ENCODE assay signal across 9 mouse cellular contexts in genomic region chr2:117389925-117390892, GRCm38 (mm10). TPM values are rescaled to one million over a fixed set of nuclear protein-coding genes. Genes with fewer than 3 reads are reported as not detected.
DNase-seq lines count a peak whose midpoint lies in the region; ATAC-seq and TF ChIP-seq lines count a peak whose summit lies in the region.
"Had no signal": no experiment of that assay in that cellular context is flagged by ENCODE, and none has a peak within 500 bp of the region (broad histone marks: within the 10 kb centered on the region; RNA-seq: fewer than 3 reads in every experiment).

No protein-coding gene starts in this region.

- no peak for ATAC-seq in heart, embryonic 11.5 days (replicated peaks; ENCODE audit: insufficient number of reproducible peaks, low FRiP score, low TSS enrichment)
- ATAC-seq in hindbrain, postnatal 0 days: peak; percentile 74; the same call in 1 of the 2 replicates
- no peak for ATAC-seq in megakaryocyte-erythroid progenitor cell, adult 5-6 weeks (replicated peaks; ENCODE audit: low FRiP score, low TSS enrichment, poor library complexity, severe bottlenecking)

- no peaks in the 10 kb centered on the region for H3K27me3 ChIP-seq in heart, embryonic 11.5 days (ENCODE audit: control insufficient read depth, insufficient read depth, low read length)
- no peaks in the 10 kb centered on the region for H3K27me3 ChIP-seq in hindbrain, postnatal 0 days (ENCODE audit: insufficient read depth, low read length)

- peaks cover 10% of the 10 kb centered on the region for H3K4me1 ChIP-seq in heart, embryonic 11.5 days (ENCODE audit: control insufficient read depth, insufficient read depth, low read length)
- peaks cover 6% of the 10 kb centered on the region for H3K4me1 ChIP-seq in hindbrain, postnatal 0 days (ENCODE audit: insufficient read depth, low read length)

- H3K36me3 ChIP-seq in heart, embryonic 11.5 days (ENCODE audit: control insufficient read depth, insufficient read depth, low read length): no peaks in the 10 kb centered on the region
- H3K36me3 ChIP-seq in hindbrain, postnatal 0 days (ENCODE audit: insufficient read depth, low read length): no peaks in the 10 kb centered on the region

- WGBS in heart, embryonic 11.5 days (ENCODE audit: insufficient replicate concordance): 64% methylated on average over 17 of the region's 17 CpGs
- WGBS in hindbrain, postnatal 0 days: 54% methylated on average over 17 of the region's 17 CpGs

- H3K9me3 ChIP-seq in heart, embryonic 11.5 days (replicated peaks; ENCODE audit: control insufficient read depth, low read length): no peaks in the 10 kb centered on the region
- H3K9me3 ChIP-seq in hindbrain, postnatal 0 days (ENCODE audit: low read length): no peaks in the 10 kb centered on the region

- no peak overlapping the region for H3K9ac ChIP-seq in heart, embryonic 11.5 days (ENCODE audit: low read depth, low read length)
- no peak overlapping the region for H3K9ac ChIP-seq in hindbrain, postnatal 0 days (replicated peaks; ENCODE audit: low read length)

- H3K27ac ChIP-seq in heart, embryonic 11.5 days (ENCODE audit: low read depth, low read length): no peak overlapping the region
- no peak overlapping the region; the same call in none of the 2 replicates for H3K27ac ChIP-seq in hindbrain, postnatal 0 days

- no peak overlapping the region for H3K4me2 ChIP-seq in heart, embryonic 11.5 days
- no peak overlapping the region for H3K4me2 ChIP-seq in hindbrain, postnatal 0 days (ENCODE audit: low read depth, low read length)

- no peak overlapping the region for H3K4me3 ChIP-seq in heart, embryonic 11.5 days (ENCODE audit: low read depth, low read length)
- no peak overlapping the region for H3K4me3 ChIP-seq in hindbrain, postnatal 0 days (ENCODE audit: low read length)

- DNase-seq in heart, adult 11 months: peak; percentile 94
- peak; percentile 90 for DNase-seq in CD4-positive, CD25-positive, alpha-beta regulatory T cell, adult 2 months (ENCODE audit: low read depth, low spot score)
- DNase-seq in brain, embryonic 14.5 days (ENCODE audit: low read depth): peak; percentile 75
- DNase-seq in hindbrain, postnatal 0 days (ENCODE audit: low spot score): peak; percentile 55
- DNase-seq in urinary bladder, adult 2 months (ENCODE audit: low spot score): no peak
- no peak for DNase-seq in urinary bladder, postnatal 36 days (ENCODE audit: low spot score in 2 of 2)
- DNase-seq: cerebellum, adult 9-10 months had no signal

- no peak for TF ChIP-seq CTCF in brain, embryonic 14.5 days (IDR thresholded peaks at IDR 0.05; ENCODE audit: borderline replicate concordance, extremely low read depth, insufficient read depth, insufficient read length)
- TF ChIP-seq CTCF in hindbrain, postnatal 0 days (IDR thresholded peaks at IDR 0.05; ENCODE audit: low read depth): no peak

- no peak for TF ChIP-seq POLR2A in brain, embryonic 14.5 days (IDR thresholded peaks at IDR 0.05; ENCODE audit: borderline replicate concordance, extremely low read depth, insufficient read depth, insufficient read length, poor library complexity, severe bottlenecking)

RNA-seq across cellular contexts. Expression of gene Rasgrp1, which starts 47.4 kb away (rescaled TPM):
- 0.13 and 0.28 TPM in 2 replicates for polyA plus RNA-seq in heart, embryonic 11.5 days (2014; fragmentation: Nextera tagmentation; extraction: Ambion mirVana)
- polyA plus RNA-seq in brain, embryonic 14.5 days (2012; rRNA removed): 2.7 and 3.4 TPM in 2 replicates
- 2.4 and 5.0 TPM in 2 replicates for total RNA-seq in hindbrain, postnatal 0 days (2014; rRNA removed)
- polyA plus RNA-seq in hindbrain, postnatal 0 days (2015; fragmentation: Nextera tagmentation; extraction: Ambion mirVana): 2.8 and 3.3 TPM in 2 replicates
- 2.5 and 8.3 TPM in 2 replicates for total RNA-seq in megakaryocyte-erythroid progenitor cell, adult 5-6 weeks (2014; fragmentation: Nextera tagmentation)
- total RNA-seq in megakaryocyte-erythroid progenitor cell, adult 5-6 weeks (2017): 1.6 TPM in 1 of 2 replicates, not detected in the other
- 1.2 and 1.3 TPM in 2 replicates for polyA plus RNA-seq in urinary bladder, adult 2 months (2012; rRNA removed)

Comparison
In these comparisons a context has a peak if more than half of its experiments do, and no peak if none do; other contexts are left out.
1. DNase-seq: peak in heart, adult 11 months (single experiment), CD4-positive, CD25-positive, alpha-beta regulatory T cell, adult 2 months (single experiment), brain, embryonic 14.5 days (single experiment) and hindbrain, postnatal 0 days (single experiment); none in urinary bladder, adult 2 months (single experiment) and urinary bladder, postnatal 36 days (0 of 2).